Mouse (Mus musculus): ENCODE measurements at regions not wholly inside any gene's neighbourhood (a gene's known extent, or its start where the extent isn't known, plus 50 kb on each side); places are given as distances from the start of the nearest gene placed in this dataset.

GRCm38 (mm10) chr2:106318695-106319266, 315.4 kb upstream of the Dnajc24 start:
- DNase-seq (ENCODE audit: low read depth, low spot score), result no peak

- DNase-seq (ENCODE audit: low read depth, low spot score), result no peak
These were observed 343.4 kb upstream of the Dnajc24 start for GRCm38 (mm10) chr2:106346781-106347180.

- DNase-seq (ENCODE audit: low read depth, low spot score), result no peak
These were observed 343.9 kb upstream of the Dnajc24 start for GRCm38 (mm10) chr2:106347249-106347648.

- no peak for DNase-seq (ENCODE audit: low read depth, low spot score)
These were observed 337.5 kb upstream of the Mpped2 start for GRCm38 (mm10) chr2:106355565-106355964.

- peak; percentile 61 for DNase-seq (ENCODE audit: low read depth, low spot score)
These were observed 337.0 kb upstream of the Mpped2 start for GRCm38 (mm10) chr2:106355984-106356547.

GRCm38 (mm10) chr2:106368641-106369040, 324.4 kb upstream of the Mpped2 start:
- DNase-seq (ENCODE audit: low read depth, low spot score), result no peak

GRCm38 (mm10) chr2:106383415-106384285, 309.4 kb upstream of the Mpped2 start:
- no peak for DNase-seq (ENCODE audit: low read depth, low spot score)

GRCm38 (mm10) chr2:106384286-106384595, 308.8 kb upstream of the Mpped2 start:
- DNase-seq (ENCODE audit: low read depth, low spot score), result no peak

- no peak for DNase-seq (ENCODE audit: low read depth, low spot score)
These were observed 308.2 kb upstream of the Mpped2 start for GRCm38 (mm10) chr2:106384842-106385241.

GRCm38 (mm10) chr2:106412158-106412557, 280.9 kb upstream of the Mpped2 start:
- DNase-seq (ENCODE audit: low read depth, low spot score), result no peak

GRCm38 (mm10) chr2:106415474-106416019, 277.5 kb upstream of the Mpped2 start:
- no peak for DNase-seq (ENCODE audit: low read depth, low spot score)

- DNase-seq (ENCODE audit: low read depth, low spot score), result no peak
These were observed 274.9 kb upstream of the Mpped2 start for GRCm38 (mm10) chr2:106418181-106418580.

GRCm38 (mm10) chr2:106424974-106425373, 268.1 kb upstream of the Mpped2 start:
- DNase-seq (ENCODE audit: low read depth, low spot score), result peak; percentile 6

- no peak for DNase-seq (ENCODE audit: low read depth, low spot score)
These were observed 267.6 kb upstream of the Mpped2 start for GRCm38 (mm10) chr2:106425451-106425881.

GRCm38 (mm10) chr2:106426010-106426409, 267.1 kb upstream of the Mpped2 start:
- DNase-seq (ENCODE audit: low read depth, low spot score), result no peak

- DNase-seq (ENCODE audit: low read depth, low spot score), result no peak
These were observed 265.8 kb upstream of the Mpped2 start for GRCm38 (mm10) chr2:106427237-106427636.

GRCm38 (mm10) chr2:106428909-106429308, 264.2 kb upstream of the Mpped2 start:
- DNase-seq (ENCODE audit: low read depth, low spot score), result no peak

- DNase-seq (ENCODE audit: low read depth, low spot score), result peak; percentile 64
These were observed 261.9 kb upstream of the Mpped2 start for GRCm38 (mm10) chr2:106431141-106431540.

GRCm38 (mm10) chr2:106431637-106432199, 261.4 kb upstream of the Mpped2 start:
- no peak for DNase-seq (ENCODE audit: low read depth, low spot score)

- DNase-seq (ENCODE audit: low read depth, low spot score), result peak; percentile 32
These were observed 256.9 kb upstream of the Mpped2 start for GRCm38 (mm10) chr2:106436136-106436535.

- DNase-seq (ENCODE audit: low read depth, low spot score), result no peak
These were observed 238.6 kb upstream of the Mpped2 start for GRCm38 (mm10) chr2:106454310-106454974.

GRCm38 (mm10) chr2:106455039-106455438, 238.0 kb upstream of the Mpped2 start:
- no peak for DNase-seq (ENCODE audit: low read depth, low spot score)

Measured in R1 (cell line).